Mouse (Mus musculus): ENCODE data around the gene Phldb3.

GRCm38 (mm10) chr7:24594309-24594803 lies 16.2 kb upstream of the Phldb3 start:
- TF ChIP-seq CTCF (IDR thresholded peaks at IDR 0.05; ENCODE audit: insufficient read depth, low read length) = no peak
- no peak for TF ChIP-seq POLR2A (IDR thresholded peaks at IDR 0.05; ENCODE audit: borderline replicate concordance, extremely low read depth, low read depth, low read length)
